Mouse (Mus musculus) midbrain, postnatal 0 days (tissue): ENCODE measurements at regions not wholly inside any gene's neighbourhood (a gene's known extent, or its start where the extent isn't known, plus 50 kb on each side); places are given as distances from the start of the nearest gene placed in this dataset.

Source experiments
- ATAC-seq: fragments of 200-750 bp; cut with Nextera tagmentation; 2 replicates; pipeline ENCODE4 v1.8.0; 2017; ENCODE audit warnings: moderate number of reproducible peaks, mild to moderate bottlenecking, moderate TSS enrichment, moderate library complexity; ENCODE audit not compliant: low FRiP score
- DNase-seq: peaks from one replicate; pipeline ENCODE4 v3.0.0-alpha.2; 2015; ENCODE audit warnings: low spot score
- H3K27ac ChIP-seq: fragments of 300-500 bp; sonication (generic); 2 replicates; pipeline ENCODE4 v1.5.1; 2014; ENCODE audit warnings: low read depth, mild to moderate bottlenecking, low read length, mixed read lengths
- H3K27me3 ChIP-seq: fragments of 300-500 bp; sonication (generic); 2 replicates; pipeline ENCODE4 v1.6.1; 2014; ENCODE audit warnings: low read length, control low read depth, mixed read lengths; ENCODE audit not compliant: insufficient read depth
- H3K36me3 ChIP-seq: fragments of 300-500 bp; sonication (generic); 2 replicates; pipeline ENCODE4 v1.6.1; 2014; ENCODE audit warnings: low read length, control low read depth, mixed read lengths; ENCODE audit not compliant: insufficient read depth
- H3K4me1 ChIP-seq: fragments of 300-500 bp; sonication (generic); 2 replicates; pipeline ENCODE4 v1.6.1; 2014; ENCODE audit warnings: mild to moderate bottlenecking, control low read depth, antibody characterized with exemption, low read length, mixed read lengths; ENCODE audit not compliant: insufficient read depth
- H3K4me2 ChIP-seq: fragments of 300-500 bp; sonication (generic); 2 replicates; pipeline ENCODE4 v1.6.1; 2014; ENCODE audit warnings: low read depth, mild to moderate bottlenecking, low read length, mixed read lengths; ENCODE audit not compliant: poor library complexity, severe bottlenecking
- H3K4me3 ChIP-seq: fragments of 300-500 bp; sonication (generic); 2 replicates; pipeline ENCODE4 v1.5.1; 2014; ENCODE audit warnings: low read depth, mild to moderate bottlenecking, low read length, moderate library complexity
- H3K9ac ChIP-seq: fragments of 300-500 bp; sonication (generic); replicated peaks from 2 replicates; pipeline ENCODE4 v1.6.1; 2014; ENCODE audit warnings: mild to moderate bottlenecking, low read length, moderate library complexity, mixed read lengths; ENCODE audit not compliant: poor library complexity, severe bottlenecking
- H3K9me3 ChIP-seq: fragments of 300-500 bp; sonication (generic); 2 replicates; pipeline ENCODE4 v1.6.1; 2016; ENCODE audit warnings: low read length, control low read depth
- CTCF ChIP-seq: IDR thresholded peaks from 2 replicates; pipeline ENCODE4 v1.5.1; 2016; ENCODE audit warnings: antibody characterized with exemption, mild to moderate bottlenecking
- WGBS: fragments of 180-500 bp; shearing (Covaris S2); extraction: QIAGEN DNeasy Blood & Tissue Kit; methylation state at CpG from one replicate; pipeline ENCODE4 v1.1.7; 2014; 5-methylcytosine and 5-hydroxymethylcytosine counted together

GRCm38 (mm10) chr4:47954576-47955305 lies 90.2 kb upstream of the Nr4a3 start:
- H3K4me2 ChIP-seq: no peak overlapping the region
- no peaks in the 10 kb centered on the region for H3K4me1 ChIP-seq
- no peak overlapping the region for H3K4me3 ChIP-seq
- no peak for DNase-seq
- ATAC-seq: no peak
- H3K27ac ChIP-seq: no peak overlapping the region
- TF ChIP-seq CTCF: no peak
- no peaks in the 10 kb centered on the region for H3K27me3 ChIP-seq
- no peaks in the 10 kb centered on the region for H3K36me3 ChIP-seq
- no peaks in the 10 kb centered on the region for H3K9me3 ChIP-seq
- H3K9ac ChIP-seq: no peak overlapping the region
- 80% methylated on average over 15 of the region's 15 CpGs for WGBS

- DNase-seq: no peak
- no peak overlapping the region for H3K9ac ChIP-seq
- H3K4me2 ChIP-seq: no peak overlapping the region
- no peak overlapping the region for H3K4me3 ChIP-seq
- no peaks in the 10 kb centered on the region for H3K27me3 ChIP-seq
- no peak overlapping the region for H3K27ac ChIP-seq
- ATAC-seq: no peak
- WGBS: 82% methylated on average over 4 of the region's 4 CpGs
- no peaks in the 10 kb centered on the region for H3K36me3 ChIP-seq
- TF ChIP-seq CTCF: no peak
- H3K9me3 ChIP-seq: no peaks in the 10 kb centered on the region
- no peaks in the 10 kb centered on the region for H3K4me1 ChIP-seq
Measured at GRCm38 (mm10) chr4:47964630-47965029, 80.3 kb upstream of the Nr4a3 start.

- Histone ChIP-seq H3K9me3 (no peaks in the 10 kb centered on the region), H3K27me3 (no peaks in the 10 kb centered on the region), H3K9ac (no peak overlapping the region), H3K4me1 (no peaks in the 10 kb centered on the region), H3K36me3 (no peaks in the 10 kb centered on the region), H3K4me3 (no peak overlapping the region), H3K4me2 (no peak overlapping the region), H3K27ac (no peak overlapping the region)
- no peak for DNase-seq
- no peak for TF ChIP-seq CTCF
- ATAC-seq: no peak
- 92% methylated on average over 4 of the region's 4 CpGs for WGBS
Measured at GRCm38 (mm10) chr4:47971861-47972260, 73.1 kb upstream of the Nr4a3 start.

GRCm38 (mm10) chr4:47979579-47980313 lies 65.2 kb upstream of the Nr4a3 start:
- H3K36me3 ChIP-seq: no peaks in the 10 kb centered on the region
- 74% methylated on average over 13 of the region's 13 CpGs for WGBS
- no peaks in the 10 kb centered on the region for H3K27me3 ChIP-seq
- ATAC-seq (no peak), DNase-seq (peak; percentile 88)
- no peak overlapping the region for H3K4me2 ChIP-seq
- H3K27ac ChIP-seq: no peak overlapping the region
- H3K4me1 ChIP-seq: no peaks in the 10 kb centered on the region
- H3K9ac ChIP-seq: no peak overlapping the region
- no peak for TF ChIP-seq CTCF
- no peaks in the 10 kb centered on the region for H3K9me3 ChIP-seq
- H3K4me3 ChIP-seq: no peak overlapping the region
